Mouse (Mus musculus) limb, embryonic 13.5 days (tissue): ENCODE results near the gene Etv6. TPM values are rescaled to one million over a fixed set of nuclear protein-coding genes. Genes with fewer than 3 reads are reported as not detected.

Experiments
- ATAC-seq: fragments of 200-750 bp; cut with Nextera tagmentation; 2 replicates; pipeline ENCODE4 v1.8.0; 2017; ENCODE audit warnings: low read depth, moderate number of reproducible peaks, moderate TSS enrichment; ENCODE audit not compliant: low FRiP score
- H3K27ac ChIP-seq: fragments of 300-500 bp; sonication (generic); 2 replicates; pipeline ENCODE4 v1.5.1; 2015; ENCODE audit warnings: inconsistent platforms, mild to moderate bottlenecking, moderate library complexity
- H3K27me3 ChIP-seq: fragments of 300-500 bp; sonication (generic); 2 replicates; pipeline ENCODE4 v1.6.1; 2015; ENCODE audit warnings: mild to moderate bottlenecking, inconsistent platforms
- H3K36me3 ChIP-seq: fragments of 300-500 bp; sonication (generic); 2 replicates; pipeline ENCODE4 v1.6.1; 2015; ENCODE audit warnings: inconsistent platforms, mild to moderate bottlenecking, moderate library complexity
- H3K4me1 ChIP-seq: fragments of 300-500 bp; sonication (generic); 2 replicates; pipeline ENCODE4 v1.6.1; 2015; ENCODE audit warnings: inconsistent platforms
- H3K4me2 ChIP-seq: fragments of 300-500 bp; sonication (generic); replicated peaks from 2 replicates; pipeline ENCODE4 v1.6.1; 2015; ENCODE audit warnings: inconsistent platforms, mild to moderate bottlenecking, moderate library complexity
- H3K4me3 ChIP-seq: fragments of 300-500 bp; sonication (generic); 2 replicates; pipeline ENCODE4 v1.5.1; 2015; ENCODE audit warnings: moderate library complexity, mild to moderate bottlenecking, inconsistent platforms
- H3K9ac ChIP-seq: fragments of 300-500 bp; sonication (generic); 2 replicates; pipeline ENCODE4 v1.6.1; 2015; ENCODE audit warnings: mild to moderate bottlenecking, inconsistent platforms
- H3K9me3 ChIP-seq: fragments of 300-500 bp; sonication (generic); 2 replicates; pipeline ENCODE4 v1.6.1; 2016; ENCODE audit warnings: inconsistent platforms
- WGBS: fragments of 180-500 bp; shearing (Covaris S2); methylation state at CpG from one replicate; pipeline ENCODE4 v1.1.7; 2015; 5-methylcytosine and 5-hydroxymethylcytosine counted together
- polyA plus RNA-seq: library from polyadenylated mRNA; unstranded; fragments of >200 nt; fragmentation: Nextera tagmentation; extraction: Ambion mirVana; gene quantifications from 2 replicates; pipeline ENCODE4 v1.2.1, GENCODE M21; 2015

The Etv6 gene
- polyA plus RNA-seq, 1 experiment from 2014 or later: 15.4 TPM

- H3K9me3 ChIP-seq: no peaks in the 10 kb centered on the region
- H3K4me3 ChIP-seq: no peak overlapping the region
- no peak overlapping the region for H3K4me2 ChIP-seq
- H3K36me3 ChIP-seq: no peaks in the 10 kb centered on the region
- H3K27ac ChIP-seq: no peak overlapping the region; the same call in 1 of the 2 replicates
- no peaks in the 10 kb centered on the region for H3K27me3 ChIP-seq
- no peak overlapping the region for H3K9ac ChIP-seq
- ATAC-seq: no peak
- WGBS: 56% methylated on average over 7 of the region's 7 CpGs
- peaks cover 34% of the 10 kb centered on the region for H3K4me1 ChIP-seq
These were observed 154.2 kb downstream of the Etv6 start for GRCm38 (mm10) chr6:134189575-134190132.

- no peak overlapping the region for H3K4me2 ChIP-seq
- H3K4me3 ChIP-seq: no peak overlapping the region
- H3K9ac ChIP-seq: no peak overlapping the region
- H3K27me3 ChIP-seq: no peaks in the 10 kb centered on the region
- no peak for ATAC-seq
- no peaks in the 10 kb centered on the region for H3K9me3 ChIP-seq
- 85% methylated on average over 7 of the region's 7 CpGs for WGBS
- H3K4me1 ChIP-seq: peaks cover 34% of the 10 kb centered on the region
- no peaks in the 10 kb centered on the region for H3K36me3 ChIP-seq
- H3K27ac ChIP-seq: no peak overlapping the region
These were observed 155.2 kb downstream of the Etv6 start for GRCm38 (mm10) chr6:134190597-134191278.

DNA sequence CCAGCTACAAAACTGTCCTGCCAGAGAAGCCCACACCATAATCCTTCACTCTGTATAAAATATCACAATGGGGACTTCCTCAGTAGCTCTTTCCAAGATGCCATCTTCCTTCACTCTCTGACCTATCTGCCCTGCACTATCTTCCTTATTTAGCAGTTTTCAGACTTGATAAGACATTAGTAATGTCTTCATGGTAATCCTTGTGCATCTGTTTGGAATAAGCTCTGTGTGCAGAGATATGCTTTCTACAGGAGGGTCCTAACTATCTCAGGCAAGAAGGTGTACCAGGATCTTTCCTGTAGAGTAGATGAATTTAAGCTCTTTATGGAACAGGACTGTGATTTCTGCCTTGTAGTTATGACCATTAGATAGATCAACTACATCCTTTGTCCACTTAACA lies 157.2 kb downstream of the Etv6 start:
- Histone ChIP-seq H3K27ac (no peak overlapping the region), H3K36me3 (no peaks in the 10 kb centered on the region), H3K4me3 (no peak overlapping the region), H3K9me3 (no peaks in the 10 kb centered on the region), H3K27me3 (no peaks in the 10 kb centered on the region), H3K9ac (no peak overlapping the region), H3K4me2 (no peak overlapping the region), H3K4me1 (peaks cover 26% of the 10 kb centered on the region)
- ATAC-seq: no peak

DNA sequence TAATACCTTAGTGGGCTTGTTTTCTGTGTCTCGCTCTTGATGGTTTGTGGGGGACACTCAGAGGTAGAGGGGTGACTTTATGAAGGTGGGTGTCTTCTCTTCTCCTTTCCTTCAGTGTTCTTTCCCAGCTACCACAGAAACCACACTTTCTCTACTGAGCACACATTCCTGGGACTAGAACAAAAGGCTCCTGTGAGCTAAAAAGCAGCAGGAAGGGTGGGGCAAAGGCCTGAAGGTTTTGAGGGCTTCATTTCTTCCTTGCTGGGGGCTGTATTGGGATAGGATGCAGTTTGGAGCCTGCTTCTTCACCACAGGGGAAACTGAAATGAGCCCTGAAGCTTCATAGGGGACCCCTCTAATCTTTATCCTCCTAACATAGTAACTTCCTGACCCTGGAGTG lies 164.4 kb downstream of the Etv6 start:
- Histone ChIP-seq H3K36me3 (no peaks in the 10 kb centered on the region), H3K4me3 (no peak overlapping the region), H3K27ac (peak overlapping the region; percentile 44; the same call in 1 of the 2 replicates), H3K4me1 (peaks cover 17% of the 10 kb centered on the region), H3K27me3 (no peaks in the 10 kb centered on the region), H3K9ac (no peak overlapping the region), H3K9me3 (no peaks in the 10 kb centered on the region), H3K4me2 (no peak overlapping the region)
- no peak for ATAC-seq
- 88% methylated on average over 1 of the region's 1 CpGs for WGBS

GRCm38 (mm10) chr6:134200577-134200976 lies 165.1 kb downstream of the Etv6 start:
- Histone ChIP-seq H3K9ac (no peak overlapping the region), H3K4me2 (no peak overlapping the region), H3K36me3 (no peaks in the 10 kb centered on the region), H3K9me3 (no peaks in the 10 kb centered on the region), H3K4me3 (no peak overlapping the region), H3K27me3 (no peaks in the 10 kb centered on the region), H3K4me1 (peaks cover 17% of the 10 kb centered on the region), H3K27ac (peak overlapping the region; percentile 44; the same call in 1 of the 2 replicates)
- 80% methylated on average over 10 of the region's 10 CpGs for WGBS
- ATAC-seq: no peak

- ATAC-seq: no peak
- WGBS: 89% methylated on average over 5 of the region's 5 CpGs
These were observed 166.7 kb downstream of the Etv6 start for GRCm38 (mm10) chr6:134202176-134202575.

DNA sequence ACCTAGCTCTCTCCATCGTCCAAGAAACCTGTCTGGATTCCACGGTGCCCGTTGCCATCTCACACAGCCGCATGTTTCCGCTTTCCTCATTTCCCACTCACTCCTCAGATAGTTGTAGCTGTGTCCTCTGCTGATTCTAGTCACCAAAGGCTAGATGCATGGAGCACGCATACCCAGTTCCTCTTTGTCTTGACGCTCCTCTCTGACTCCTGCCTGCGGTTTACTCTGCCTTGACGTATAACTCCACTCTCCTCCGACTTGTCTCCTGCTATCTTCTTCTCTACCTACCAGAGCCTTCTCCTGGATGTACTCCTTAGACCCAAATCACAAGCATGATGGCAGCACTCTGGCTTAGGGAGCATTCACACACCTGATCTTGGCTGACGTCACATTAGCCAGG lies 169.7 kb downstream of the Etv6 start:
- no peak overlapping the region for H3K27ac ChIP-seq
- H3K4me2 ChIP-seq: no peak overlapping the region
- no peaks in the 10 kb centered on the region for H3K36me3 ChIP-seq
- no peak overlapping the region for H3K4me3 ChIP-seq
- no peak overlapping the region for H3K9ac ChIP-seq
- H3K4me1 ChIP-seq: peaks cover 21% of the 10 kb centered on the region
- ATAC-seq: no peak
- H3K9me3 ChIP-seq: no peaks in the 10 kb centered on the region
- 96% methylated on average over 11 of the region's 11 CpGs for WGBS
- no peaks in the 10 kb centered on the region for H3K27me3 ChIP-seq

More at GRCm38 (mm10) chr6:134202176-134202575, 166.7 kb downstream of the Etv6 start:
- Histone ChIP-seq H3K27ac (no peak overlapping the region), H3K4me3 (no peak overlapping the region), H3K4me2 (no peak overlapping the region), H3K36me3 (no peaks in the 10 kb centered on the region), H3K9ac (no peak overlapping the region), H3K27me3 (no peaks in the 10 kb centered on the region), H3K9me3 (no peaks in the 10 kb centered on the region), H3K4me1 (peaks cover 18% of the 10 kb centered on the region)

- Histone ChIP-seq H3K9me3 (no peaks in the 10 kb centered on the region), H3K4me1 (peaks cover 15% of the 10 kb centered on the region), H3K4me3 (no peak overlapping the region), H3K27ac (no peak overlapping the region), H3K27me3 (no peaks in the 10 kb centered on the region), H3K4me2 (no peak overlapping the region), H3K9ac (no peak overlapping the region), H3K36me3 (no peaks in the 10 kb centered on the region)
- no peak for ATAC-seq
- 89% methylated on average over 5 of the region's 5 CpGs for WGBS
These were observed 170.2 kb downstream of the Etv6 start for GRCm38 (mm10) chr6:134205726-134206125.

- no peak overlapping the region for H3K4me3 ChIP-seq
- peaks cover 13% of the 10 kb centered on the region for H3K4me1 ChIP-seq
- H3K4me2 ChIP-seq: no peak overlapping the region
- H3K36me3 ChIP-seq: no peaks in the 10 kb centered on the region
- ATAC-seq: no peak
- H3K9me3 ChIP-seq: no peaks in the 10 kb centered on the region
- H3K27ac ChIP-seq: no peak overlapping the region
- WGBS: 89% methylated on average over 5 of the region's 5 CpGs
- no peaks in the 10 kb centered on the region for H3K27me3 ChIP-seq
- no peak overlapping the region for H3K9ac ChIP-seq
These were observed 170.8 kb downstream of the Etv6 start for GRCm38 (mm10) chr6:134206251-134206650.

DNA sequence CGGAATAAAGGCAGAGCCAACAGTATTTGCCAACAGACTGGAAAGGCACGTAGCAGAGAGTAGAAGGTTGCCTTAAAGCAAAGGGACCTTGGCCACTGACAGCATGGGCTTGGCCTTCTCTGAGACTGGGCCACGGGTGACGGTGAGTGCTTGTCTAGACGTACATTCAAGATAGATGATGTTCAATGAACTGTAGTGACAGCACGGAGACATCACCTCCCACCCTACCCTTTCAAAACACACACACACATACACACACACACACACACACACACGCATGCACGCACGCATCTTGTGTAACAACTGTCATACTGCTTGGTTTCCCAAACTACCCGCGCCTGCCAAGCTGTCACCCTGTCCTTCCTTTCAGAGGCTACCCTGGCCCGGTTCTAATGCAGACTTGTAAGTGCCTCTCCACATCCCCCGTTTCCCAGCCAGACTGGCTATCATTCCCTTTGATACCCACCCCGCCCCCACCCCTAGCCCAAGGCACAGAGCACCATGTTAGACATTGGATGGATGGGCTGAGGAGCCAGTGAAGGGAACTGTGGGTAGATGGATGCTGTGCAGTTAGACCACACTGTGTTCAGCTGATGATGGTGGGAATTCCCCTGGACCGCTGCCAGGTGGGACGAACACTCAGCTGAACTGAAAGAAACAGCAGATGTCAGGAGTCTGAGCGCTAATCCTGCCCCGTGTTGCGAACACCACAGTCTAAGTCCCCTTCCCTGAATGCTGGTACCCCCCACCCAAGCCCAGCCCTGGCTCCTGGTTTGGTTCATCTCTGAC lies 172.1 kb downstream of the Etv6 start:
- Histone ChIP-seq H3K4me3 (no peak overlapping the region), H3K4me1 (peaks cover 13% of the 10 kb centered on the region), H3K27ac (peak overlapping the region; percentile 39), H3K27me3 (no peaks in the 10 kb centered on the region), H3K9me3 (no peaks in the 10 kb centered on the region), H3K4me2 (no peak overlapping the region; the same call in 1 of the 2 replicates), H3K9ac (no peak overlapping the region), H3K36me3 (no peaks in the 10 kb centered on the region)
- peak; percentile 60 for ATAC-seq
- WGBS: 76% methylated on average over 19 of the region's 19 CpGs

DNA sequence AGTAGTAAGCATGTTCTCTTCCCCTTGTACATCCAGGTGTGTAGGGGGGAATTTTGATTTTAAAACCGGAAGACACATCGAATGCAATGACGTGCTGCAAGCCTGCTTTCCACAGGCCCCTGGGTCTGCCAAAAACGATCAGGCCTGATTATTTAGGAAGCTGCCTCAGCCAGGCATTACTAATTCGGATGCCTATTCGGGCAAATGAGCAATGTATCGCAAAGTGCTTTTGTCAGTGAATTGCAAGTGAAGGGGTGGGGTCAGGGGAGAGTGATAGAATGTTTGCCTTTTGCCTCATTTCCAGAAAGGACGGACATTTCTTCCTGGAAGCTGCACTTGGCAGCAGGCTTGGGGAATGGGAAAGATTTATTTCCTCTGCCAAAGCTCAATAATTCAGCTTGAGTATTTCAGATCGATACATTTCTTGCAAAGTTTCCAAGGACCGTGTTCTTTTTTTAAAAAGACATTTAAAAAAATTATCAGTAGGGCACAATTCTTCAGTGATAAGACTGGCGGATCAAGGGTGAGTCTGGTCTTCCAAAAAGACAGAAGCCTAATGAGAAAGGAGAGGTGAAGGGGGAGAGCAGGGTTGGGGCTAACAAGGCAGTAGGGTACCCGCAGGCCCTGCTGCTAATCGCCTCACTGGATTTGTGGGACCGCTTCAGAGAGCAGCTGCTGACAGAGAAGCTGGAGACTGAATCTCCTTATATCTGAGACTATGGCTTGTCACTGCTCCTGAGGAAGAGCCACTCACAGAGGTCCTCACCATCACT lies 172.9 kb downstream of the Etv6 start:
- Histone ChIP-seq H3K36me3 (no peaks in the 10 kb centered on the region), H3K27ac (0 out of 2 replicates have a peak overlapping the region, but pooled peaks have one; percentile 39), H3K9me3 (no peaks in the 10 kb centered on the region), H3K9ac (no peak overlapping the region), H3K4me1 (peaks cover 13% of the 10 kb centered on the region), H3K4me3 (no peak overlapping the region), H3K27me3 (no peaks in the 10 kb centered on the region), H3K4me2 (no peak overlapping the region; the same call in 1 of the 2 replicates)
- 79% methylated on average over 14 of the region's 14 CpGs for WGBS
- ATAC-seq: no peak
